Mouse (Mus musculus) retina, postnatal 7 days (tissue): Measurements from ENCODE around the gene Pald1.
A peak's percentile ranks its signal among the peaks of the same experiment; 100 is the strongest.

ENCODE experiments used
- DNase-seq: peaks from one replicate; pipeline ENCODE4 v3.0.0-alpha.2; 2012; ENCODE audit warnings: low read depth, low spot score

Gene Pald1

DNA sequence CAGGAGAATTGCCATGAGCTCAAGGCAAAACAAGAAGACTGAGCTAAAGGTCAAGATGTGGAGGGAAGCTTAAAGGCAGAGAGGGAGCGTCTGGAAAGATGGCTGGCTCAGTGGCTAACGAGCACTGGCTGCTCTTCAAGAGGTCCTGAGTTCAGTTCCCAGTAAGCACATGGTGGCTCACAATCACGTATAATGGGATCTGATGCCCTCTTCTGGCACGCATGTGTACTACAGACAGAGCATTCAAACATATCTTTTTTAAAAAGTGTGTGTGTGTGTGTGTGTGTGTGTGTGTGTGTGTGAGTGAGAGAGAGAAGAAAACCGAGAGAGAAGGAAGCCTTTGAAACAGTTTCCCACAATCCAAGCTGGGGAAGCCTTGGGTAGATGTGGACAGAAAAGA is 19.1 kb upstream of the Pald1 start:
- DNase-seq: no peak

DNA sequence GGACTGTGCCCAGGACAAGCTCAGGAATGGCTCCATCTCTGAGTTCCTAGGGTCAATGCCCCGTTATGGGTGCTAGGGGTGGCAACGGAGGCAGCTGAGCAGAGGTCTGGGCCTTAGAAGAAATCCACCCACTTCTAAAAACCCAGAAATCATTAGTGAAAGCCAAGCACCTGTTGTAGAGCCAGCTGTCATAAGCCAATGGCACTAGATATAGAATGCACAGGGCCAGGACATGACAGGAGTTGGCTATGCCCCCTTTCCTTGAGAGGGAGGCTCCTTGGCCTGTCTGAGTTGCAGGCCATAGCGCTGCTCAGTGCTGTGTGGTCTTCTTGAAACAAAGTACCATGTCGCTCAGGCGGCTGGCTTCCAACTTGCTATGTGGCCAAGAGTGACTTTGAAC is 17.1 kb upstream of the Pald1 start:
- no peak for DNase-seq

DNA sequence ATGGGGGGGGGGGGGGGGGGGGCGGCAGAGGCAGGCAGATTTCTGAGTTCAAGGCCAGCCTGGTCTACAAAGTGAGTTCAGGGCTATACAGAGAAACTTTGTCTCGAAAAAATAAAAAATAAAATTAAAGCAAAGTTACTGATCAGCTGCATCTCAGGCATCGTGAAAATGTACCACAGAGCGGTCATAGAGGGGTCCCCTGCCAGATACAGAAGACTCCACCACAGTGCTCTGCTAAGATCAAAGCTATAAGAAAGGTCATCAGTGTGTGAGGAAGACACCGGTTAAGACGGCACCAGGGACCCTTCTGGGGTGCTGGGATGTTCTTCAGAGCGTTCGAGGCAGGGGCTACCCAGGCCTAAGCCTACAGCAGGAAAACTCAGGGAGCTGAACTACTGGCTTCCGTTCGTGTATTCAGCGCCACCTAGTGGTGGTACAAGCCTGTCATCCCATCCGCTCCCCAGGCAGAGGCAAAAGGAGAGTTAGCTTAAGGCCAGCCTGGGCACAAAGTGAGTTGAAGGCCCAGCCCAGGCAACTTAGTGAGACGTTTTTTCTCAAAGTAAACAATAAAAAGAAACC is 15.9 kb upstream of the Pald1 start:
- DNase-seq: peak; percentile 72

DNA sequence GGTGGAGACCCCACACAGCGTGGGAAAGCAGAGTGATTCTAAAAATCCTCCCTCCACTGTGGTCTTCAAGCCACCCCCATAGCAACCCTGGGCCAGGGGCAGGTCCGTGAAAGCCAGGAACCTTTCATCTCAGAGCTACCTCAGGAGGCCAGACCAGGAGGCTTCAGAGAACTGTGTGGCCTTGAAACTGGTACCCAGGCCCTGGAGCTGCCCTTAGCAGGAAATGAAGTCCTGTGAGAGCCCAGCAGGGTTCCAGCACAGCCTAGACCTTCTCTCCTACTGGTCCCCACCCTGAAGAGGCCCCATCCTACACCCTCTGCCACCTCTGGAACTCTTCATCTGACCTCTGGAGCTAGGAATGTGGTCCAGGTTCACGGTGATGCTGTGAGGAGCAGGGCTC is 14.8 kb upstream of the Pald1 start:
- DNase-seq: no peak

DNA sequence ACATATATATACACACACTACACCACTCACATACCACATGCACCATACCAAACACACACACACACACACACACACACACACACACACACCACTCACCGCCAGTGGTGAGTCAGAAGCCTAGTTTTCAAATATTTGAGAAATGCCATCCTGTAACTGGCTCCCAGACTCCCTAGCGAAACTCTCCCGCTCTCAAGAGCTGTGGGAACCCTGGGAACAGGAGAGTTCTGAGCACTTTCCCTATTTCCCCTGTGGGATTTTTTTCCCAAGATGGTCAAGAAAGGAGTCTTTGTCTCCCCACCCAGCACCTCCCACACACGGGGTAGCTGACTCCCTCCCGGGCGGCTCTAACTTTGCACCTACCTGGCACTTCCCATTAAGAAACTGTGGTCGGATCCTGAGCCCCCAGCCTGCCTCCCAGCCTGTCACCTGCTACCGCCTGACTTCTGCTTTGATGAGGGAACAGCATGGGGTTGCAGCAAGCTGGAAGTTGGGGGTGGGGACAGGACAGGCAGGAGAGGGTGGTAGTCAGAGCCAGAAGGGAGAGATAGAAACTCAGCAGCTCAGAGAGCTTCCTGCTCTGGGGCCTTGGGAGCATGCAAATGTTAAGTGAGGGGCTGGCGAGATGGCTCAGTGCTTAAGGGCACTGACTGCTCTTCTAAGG is 11.3 kb upstream of the Pald1 start:
- DNase-seq: no peak

DNA sequence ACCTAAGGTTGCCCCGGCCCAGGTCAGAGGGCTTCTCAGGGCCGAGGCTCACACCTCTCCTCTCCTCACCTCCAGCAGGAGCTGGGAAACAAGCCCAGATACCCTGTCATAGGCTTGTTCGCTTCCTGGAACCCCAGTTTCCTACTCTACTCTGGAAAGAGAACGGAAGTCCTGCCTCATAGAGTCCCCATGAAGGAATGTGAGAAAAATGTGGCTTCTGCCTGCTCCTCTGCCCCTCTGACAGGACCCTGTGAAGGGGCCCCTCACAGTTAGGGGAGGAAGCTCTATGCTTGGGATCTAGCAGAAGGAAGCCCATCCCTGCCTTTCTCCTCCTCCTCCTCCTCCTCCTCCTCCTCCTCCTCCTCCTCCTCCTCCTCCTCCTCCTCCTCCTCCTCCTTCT is 9.3 kb upstream of the Pald1 start:
- no peak for DNase-seq

DNA sequence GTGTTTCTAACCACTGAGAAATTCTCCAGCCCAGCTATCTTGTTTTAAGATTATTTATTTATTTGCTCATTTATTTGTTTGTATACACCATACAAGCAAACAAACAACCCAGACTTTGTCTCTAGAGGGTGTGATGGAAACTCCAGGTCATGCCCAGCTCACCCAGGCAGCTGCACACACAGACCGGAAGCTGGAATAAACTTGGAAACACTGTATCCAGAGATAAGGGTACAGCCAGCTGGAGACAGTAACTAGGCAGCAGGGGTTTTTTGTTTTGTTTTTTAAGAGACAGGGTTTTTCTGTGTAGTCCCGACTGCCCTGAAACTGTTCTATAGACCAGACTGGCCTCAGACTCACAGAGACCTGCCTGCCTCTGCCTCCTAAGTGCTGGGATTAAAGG is 6.8 kb upstream of the Pald1 start:
- no peak for DNase-seq

DNA sequence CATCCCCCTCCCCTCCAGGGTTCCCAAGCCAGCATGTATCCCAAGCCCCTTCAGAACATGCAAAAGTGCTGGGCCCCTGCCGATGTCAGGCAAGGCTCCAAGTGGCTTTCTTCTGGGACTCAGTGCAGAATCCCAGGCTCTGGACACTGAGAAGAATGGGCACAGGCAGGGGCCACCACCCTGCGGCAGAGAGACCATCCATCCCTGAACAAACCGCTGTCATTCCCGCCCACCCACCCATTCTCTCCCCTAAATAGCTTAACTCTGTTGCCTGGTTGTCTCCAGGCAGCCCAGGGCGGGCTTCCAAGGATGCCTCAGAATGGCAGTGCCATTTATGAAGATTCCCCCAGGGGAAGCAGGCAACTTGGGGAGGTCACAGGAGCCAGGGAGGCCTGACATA is 5.7 kb upstream of the Pald1 start:
- DNase-seq: no peak

DNA sequence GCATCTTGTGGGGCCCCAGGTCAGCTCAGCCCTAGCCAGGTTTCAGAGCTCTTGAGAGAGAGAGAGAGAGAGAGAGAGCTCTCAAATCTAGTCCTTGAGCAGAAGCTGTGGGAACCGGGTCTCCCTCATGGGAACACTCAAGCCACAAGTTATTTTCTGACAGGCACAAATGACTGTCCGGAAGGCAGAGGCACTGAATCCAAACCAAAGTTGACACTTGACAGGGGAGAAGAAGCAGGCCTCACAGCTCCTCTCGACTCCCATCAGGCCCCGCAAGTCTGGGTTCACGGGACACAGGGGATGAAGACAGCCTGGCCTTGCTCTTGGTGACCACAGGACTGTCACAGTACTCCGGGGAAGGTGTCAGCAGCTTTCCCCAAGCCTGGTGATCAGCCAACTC is 3.0 kb upstream of the Pald1 start:
- DNase-seq: no peak

DNA sequence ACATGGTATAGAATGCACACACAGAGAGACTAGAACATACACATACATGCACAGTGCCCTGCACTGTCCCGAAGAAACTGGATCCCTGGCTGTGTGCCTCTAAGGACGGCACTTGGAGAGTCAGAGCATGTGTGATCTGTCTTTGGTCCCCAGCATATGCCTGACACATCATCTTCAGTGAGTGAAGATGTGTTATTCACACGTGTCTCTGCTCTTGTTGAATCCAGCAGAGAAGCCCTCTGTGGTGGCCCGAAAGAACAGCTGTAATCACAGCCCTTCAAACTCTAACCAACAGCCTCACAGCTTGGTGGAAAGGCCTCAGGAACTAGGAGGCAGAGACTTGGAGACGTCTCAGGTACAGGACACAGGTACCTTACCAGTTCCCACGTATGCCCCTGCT is 1.8 kb upstream of the Pald1 start:
- DNase-seq: no peak

DNA sequence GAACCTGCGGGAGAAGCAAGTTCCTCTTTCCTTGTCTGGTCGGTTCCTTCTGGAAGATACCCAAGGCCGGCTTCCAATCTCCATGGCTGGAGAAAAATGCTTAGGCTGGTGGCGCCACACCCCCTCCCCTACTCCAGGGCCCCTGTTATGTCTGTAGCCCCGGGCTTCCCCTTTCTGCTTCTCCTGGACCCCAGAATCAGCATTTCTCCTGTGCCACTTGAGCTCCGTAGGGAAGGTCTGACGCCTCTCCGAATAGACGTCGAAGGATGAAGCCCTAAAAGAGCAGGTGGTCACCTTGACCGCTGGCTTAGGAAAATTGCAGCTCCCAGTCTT is 351 bp upstream of the Pald1 start:
- no peak for DNase-seq

DNA sequence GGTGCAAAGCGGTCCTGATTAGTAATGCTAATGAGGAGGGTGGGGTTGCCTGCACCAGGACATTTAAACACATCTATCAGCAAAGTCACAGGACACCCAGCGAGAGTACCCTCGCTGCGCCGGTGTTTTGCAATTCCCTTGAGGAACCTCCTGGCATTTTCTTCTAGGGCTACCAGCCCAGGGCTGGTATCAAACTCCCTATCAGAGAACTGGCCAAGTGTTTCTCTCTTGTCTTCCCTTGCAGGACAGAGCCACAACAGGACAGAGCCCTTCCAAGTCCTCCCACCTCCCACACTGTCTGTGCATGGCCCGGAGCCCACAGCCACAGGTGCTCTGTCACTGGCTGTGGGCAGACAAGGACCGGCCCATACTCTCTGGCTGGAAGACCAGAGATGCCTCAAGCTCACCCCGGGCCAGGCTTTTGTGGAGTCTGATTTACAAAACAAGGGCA is 1.0 kb downstream of the Pald1 start:
- no peak for DNase-seq

DNA sequence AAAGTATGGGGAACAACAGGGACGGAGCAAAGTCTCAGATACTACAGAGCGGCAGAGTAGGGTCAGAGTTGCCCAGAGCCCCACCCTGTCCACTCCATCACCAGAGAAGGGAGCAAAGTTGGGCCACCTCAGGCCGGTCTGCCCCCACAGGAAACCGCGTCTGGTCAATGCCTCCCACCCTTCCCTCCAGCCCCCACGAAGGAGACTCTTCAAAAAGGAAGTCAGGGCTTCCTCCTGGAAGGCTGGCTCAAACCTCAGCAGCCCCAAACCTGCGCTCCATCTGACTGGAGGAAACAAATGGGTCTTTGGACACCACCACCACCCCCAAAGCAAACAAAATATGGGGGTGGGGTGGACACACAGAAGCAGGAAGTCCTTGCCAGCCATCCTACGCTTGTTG is 1.5 kb downstream of the Pald1 start:
- DNase-seq: no peak

DNA sequence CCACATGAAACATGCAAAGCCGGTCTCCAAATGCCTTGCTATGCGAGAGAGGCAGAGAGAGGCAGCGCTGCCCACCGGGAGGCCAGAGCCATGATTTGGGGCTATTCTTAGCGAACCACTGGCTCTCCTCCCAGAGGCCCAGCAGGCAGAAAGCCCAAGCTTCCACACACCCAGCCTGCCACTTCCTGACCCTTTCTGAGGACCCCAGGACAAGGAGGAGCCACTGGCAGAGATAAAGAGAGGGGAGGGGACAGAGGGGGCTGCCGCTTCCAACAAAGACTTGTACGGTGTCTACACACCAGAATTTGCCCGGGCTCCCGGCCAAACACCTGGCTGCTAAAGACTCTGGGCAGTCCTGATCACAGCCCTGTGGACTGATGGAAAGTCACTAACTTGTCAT is 3.1 kb downstream of the Pald1 start:
- DNase-seq: no peak

DNA sequence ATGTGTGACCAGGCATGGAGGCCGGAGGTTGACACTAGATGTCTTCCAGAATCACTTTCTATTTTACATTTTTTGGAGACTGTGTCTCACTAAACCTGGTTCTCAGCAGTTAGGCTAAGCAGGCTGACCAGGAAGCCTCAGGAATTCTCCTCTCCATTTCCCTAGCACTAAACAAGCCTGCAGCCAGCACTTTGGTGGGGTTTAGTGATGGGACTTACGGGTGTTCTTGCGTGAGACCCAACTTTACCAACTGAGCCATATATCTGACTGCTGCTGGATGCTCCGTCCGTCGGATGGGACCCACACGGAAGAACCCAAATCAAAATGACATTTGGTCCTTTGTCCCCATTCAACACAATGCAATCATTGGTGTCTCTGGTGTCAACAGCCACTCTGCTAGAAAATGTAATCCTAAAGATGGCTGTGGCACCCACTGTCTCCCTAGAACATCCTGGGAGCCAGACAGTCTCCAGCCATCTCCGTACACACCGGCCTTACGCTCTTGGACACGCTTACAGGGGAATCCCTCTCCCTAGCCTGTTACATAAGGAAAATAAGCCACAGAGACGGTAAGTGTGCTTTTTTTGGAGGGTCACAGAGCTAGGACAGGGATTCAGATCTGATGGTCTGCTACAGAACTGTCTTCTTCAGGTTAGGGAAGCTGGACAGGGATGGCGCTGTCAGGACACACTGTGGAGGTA is 3.8 kb downstream of the Pald1 start:
- DNase-seq: no peak

DNA sequence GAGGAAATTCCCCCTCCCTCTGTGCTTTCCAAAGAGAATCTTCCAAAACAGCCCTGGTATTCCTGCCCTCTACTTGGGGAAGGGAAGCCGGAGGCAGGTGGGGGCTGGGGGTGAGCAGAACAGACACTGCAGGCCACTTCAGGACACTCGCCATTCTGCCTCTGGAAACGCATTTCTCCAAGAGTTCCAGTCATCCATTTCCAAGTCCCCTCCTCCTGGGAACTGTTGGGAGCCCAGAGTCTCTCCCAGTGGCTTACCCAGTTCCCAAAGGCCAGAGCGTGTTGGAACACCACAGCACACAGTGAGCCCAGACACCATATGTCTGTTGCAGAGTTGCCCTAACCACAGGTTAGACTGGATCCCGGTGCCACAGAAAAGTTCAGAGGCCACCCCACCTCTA is 4.6 kb downstream of the Pald1 start:
- DNase-seq: no peak

DNA sequence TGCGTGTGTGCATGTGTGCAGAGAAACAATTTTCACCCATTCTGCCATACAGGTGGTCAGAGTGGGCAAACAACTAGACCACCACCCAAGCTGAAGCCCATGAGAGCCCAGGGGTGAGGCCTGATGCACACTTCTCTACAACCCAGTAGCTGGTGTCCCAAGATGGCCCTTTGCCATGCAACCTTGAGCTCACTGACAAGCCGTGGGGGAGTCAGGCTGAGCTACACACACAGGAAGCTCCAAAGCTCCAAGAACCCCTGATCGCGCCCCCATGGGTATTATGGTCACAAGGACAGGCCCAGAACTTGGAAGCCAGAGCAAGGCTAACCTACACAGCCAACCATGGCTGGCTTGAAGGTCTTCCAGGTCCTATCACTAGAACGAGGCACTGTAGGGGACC is 5.3 kb downstream of the Pald1 start:
- DNase-seq: no peak

DNA sequence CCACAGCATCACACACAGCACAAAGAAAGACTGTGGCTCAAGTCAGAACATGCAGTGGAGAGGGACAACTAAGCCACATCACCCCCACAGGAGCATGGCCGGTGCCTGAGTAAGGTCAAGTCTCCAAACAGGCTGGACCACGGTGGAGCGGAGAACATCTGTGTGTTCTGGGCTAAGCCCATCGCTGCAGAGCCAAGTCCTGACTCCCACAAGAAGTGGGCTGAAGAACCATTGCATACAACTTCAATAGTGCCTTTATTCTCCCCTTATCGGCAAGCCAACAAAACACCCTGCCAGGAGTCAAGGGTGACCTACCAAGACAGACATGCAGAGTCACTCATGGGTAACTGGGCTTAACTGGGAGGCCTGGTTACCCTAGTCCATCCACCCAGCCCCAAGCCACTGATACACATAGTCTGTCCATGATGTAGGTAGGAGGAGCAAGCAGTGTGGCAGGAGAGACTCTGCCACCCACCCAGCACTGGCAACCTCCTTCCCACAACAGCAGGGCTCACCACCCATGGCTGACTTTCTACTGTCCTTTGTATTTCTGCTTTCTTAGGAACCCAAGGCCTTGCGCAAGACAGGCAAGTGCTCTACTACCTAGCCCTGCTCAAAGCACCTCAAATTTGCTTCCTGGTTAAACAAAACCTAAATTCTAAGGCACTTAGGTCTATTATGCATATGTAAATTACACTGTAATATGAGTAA is 8.4 kb downstream of the Pald1 start:
- DNase-seq: no peak

DNA sequence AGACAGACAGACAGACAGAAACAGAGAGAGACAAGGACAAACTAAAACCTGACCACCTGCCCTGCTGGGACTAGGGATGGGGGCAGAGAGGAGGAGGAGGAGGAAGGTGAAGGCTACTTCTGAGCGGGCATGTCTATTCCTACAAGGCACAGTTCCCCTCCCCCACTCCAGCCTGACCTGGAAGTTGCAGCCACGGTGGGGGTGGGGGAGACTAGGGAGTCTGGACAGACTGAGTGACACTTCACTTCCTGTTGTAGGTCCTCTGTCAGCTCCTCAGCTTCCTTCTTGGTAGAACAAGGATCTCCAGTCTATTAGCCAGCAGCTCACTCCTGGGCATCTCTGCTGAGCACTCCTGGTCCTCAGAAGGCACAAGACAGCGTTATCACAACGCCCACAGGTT is 9.3 kb downstream of the Pald1 start:
- no peak for DNase-seq

DNA sequence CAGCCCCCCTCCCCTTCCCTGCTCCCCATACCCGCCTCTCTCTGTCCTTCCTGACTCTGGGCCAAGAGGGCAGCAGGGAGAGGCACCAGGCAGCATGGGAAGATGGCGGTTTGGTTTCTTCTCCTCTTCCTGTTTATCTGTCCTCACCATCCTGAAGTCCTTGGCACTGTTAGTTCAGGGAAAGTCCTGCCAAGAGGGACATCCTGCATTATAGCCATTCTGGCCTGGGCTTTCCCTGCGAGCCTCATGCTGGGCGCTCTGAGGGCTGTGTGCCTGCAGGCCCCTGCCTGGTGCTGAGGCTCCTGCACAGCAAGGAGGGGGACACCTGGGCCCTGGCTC is 10.8 kb downstream of the Pald1 start:
- DNase-seq: no peak

DNA sequence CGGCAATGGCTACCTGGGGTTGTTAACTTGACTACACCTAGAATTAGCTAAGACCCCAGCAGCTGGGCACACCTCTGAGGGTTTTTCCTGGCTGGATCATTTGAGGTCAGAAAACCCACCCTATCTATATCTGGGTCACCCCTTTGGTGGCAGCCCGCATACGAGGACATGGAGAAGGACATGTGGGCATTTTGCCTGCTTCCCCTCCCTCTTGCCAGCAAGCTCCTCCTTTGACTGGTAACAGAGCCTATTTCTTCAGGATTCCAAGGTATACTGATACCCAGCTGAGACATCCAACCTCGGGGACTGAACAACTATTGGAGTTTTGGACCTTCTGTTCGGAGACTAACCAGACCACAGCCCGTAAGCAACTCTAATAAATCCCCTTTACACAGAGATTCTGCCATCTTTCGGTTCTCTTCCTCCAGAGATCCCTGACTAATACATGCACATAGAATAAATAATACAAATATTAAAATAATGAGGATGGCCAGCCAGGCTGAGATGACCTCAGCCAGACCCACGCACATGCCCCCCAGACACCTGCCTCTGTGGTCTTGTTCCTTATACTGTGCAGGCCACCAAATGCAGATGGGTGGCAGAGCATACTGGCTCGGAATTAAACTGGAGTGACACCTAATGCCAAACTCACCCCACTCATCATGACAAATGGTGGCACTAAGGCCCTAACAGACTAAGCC is 11.3 kb downstream of the Pald1 start:
- DNase-seq: no peak

DNA sequence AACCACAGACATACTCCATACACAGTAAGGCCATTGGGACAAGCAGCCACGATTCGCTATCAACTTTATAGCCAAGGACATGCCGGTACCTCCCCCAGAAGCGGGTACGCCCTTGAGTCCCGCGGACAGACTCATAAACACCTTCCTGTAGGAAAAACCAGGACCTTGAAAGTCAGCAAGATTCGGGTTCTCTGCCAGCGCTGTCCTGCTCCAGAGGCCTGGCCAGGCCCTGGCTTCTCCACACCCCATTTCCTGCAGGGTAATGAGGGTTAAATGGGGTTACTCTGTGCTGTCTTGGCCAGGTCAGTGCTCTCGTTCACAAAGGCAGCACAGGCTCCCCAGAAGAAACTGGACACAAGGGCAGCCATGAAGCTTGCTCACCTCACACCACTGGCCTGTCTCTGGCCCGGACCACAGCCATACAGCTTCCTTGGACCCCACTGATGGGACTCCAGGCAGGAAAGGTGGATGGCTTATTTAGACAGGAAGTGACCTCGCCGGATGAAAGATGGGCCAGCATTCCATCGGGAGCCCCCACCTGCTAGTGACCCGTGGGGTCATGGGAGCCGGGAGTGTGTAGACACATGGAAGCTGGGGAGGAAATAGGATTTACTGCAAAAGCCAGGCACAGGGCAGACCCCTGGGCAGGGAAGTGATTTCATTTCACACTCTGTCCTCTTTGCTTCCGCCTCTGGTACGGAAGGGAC is 12.9 kb downstream of the Pald1 start:
- no peak for DNase-seq
